Mouse (Mus musculus) neural tube, embryonic 12.5 days (tissue): ENCODE data around the gene Pcdh8. TPM values are rescaled to one million over a fixed set of nuclear protein-coding genes. Genes with fewer than 3 reads are reported as not detected.

Source experiments
- ATAC-seq: fragments of 200-750 bp; cut with Nextera tagmentation; 2 replicates; pipeline ENCODE4 v1.8.0; 2017; ENCODE audit warnings: low read depth, mild to moderate bottlenecking, moderate TSS enrichment, moderate library complexity; ENCODE audit not compliant: low FRiP score
- H3K27ac ChIP-seq: fragments of 300-500 bp; sonication (generic); 2 replicates; pipeline ENCODE4 v1.5.1; 2016
- H3K27me3 ChIP-seq: fragments of 300-500 bp; sonication (generic); replicated peaks from 2 replicates; pipeline ENCODE4 v1.6.1; 2016; ENCODE audit warnings: mild to moderate bottlenecking
- H3K36me3 ChIP-seq: fragments of 300-500 bp; sonication (generic); 2 replicates; pipeline ENCODE4 v1.6.1; 2016; ENCODE audit warnings: mild to moderate bottlenecking
- H3K4me1 ChIP-seq: fragments of 300-500 bp; sonication (generic); 2 replicates; pipeline ENCODE4 v1.6.1; 2016
- H3K4me2 ChIP-seq: fragments of 300-500 bp; sonication (generic); replicated peaks from 2 replicates; pipeline ENCODE4 v1.6.1; 2016; ENCODE audit warnings: mild to moderate bottlenecking
- H3K4me3 ChIP-seq: fragments of 300-500 bp; sonication (generic); 2 replicates; pipeline ENCODE4 v1.5.1; 2016
- H3K9ac ChIP-seq: fragments of 300-500 bp; sonication (generic); 2 replicates; pipeline ENCODE4 v1.6.1; 2016; ENCODE audit warnings: mild to moderate bottlenecking
- H3K9me3 ChIP-seq: fragments of 300-500 bp; sonication (generic); 2 replicates; pipeline ENCODE4 v1.6.1; 2016; ENCODE audit warnings: mild to moderate bottlenecking
- WGBS: fragments of 180-500 bp; shearing (Covaris S2); methylation state at CpG from one replicate; pipeline ENCODE4 v1.1.7; 2016; 5-methylcytosine and 5-hydroxymethylcytosine counted together
- polyA plus RNA-seq: library from polyadenylated mRNA; unstranded; fragments of >200 nt; fragmentation: Nextera tagmentation; extraction: Ambion mirVana; gene quantifications from 2 replicates; pipeline ENCODE4 v1.2.1, GENCODE M21; 2016

Gene Pcdh8
- polyA plus RNA-seq, 1 experiment from 2014 or later: 43.8 TPM

GRCm38 (mm10) chr14:79771802-79772511 is 845 bp upstream of the Pcdh8 start:
- Histone ChIP-seq H3K9me3 (no peaks in the 10 kb centered on the region), H3K4me3 (peak overlapping the region; percentile 57), H3K36me3 (no peaks in the 10 kb centered on the region), H3K4me1 (peaks cover 53% of the 10 kb centered on the region), H3K9ac (peak overlapping the region; percentile 47; the same call in 1 of the 2 replicates), H3K27ac (0 out of 2 replicates have a peak overlapping the region, but pooled peaks have one; percentile 28), H3K4me2 (peak overlapping the region; percentile 79), H3K27me3 (peaks cover 64% of the 10 kb centered on the region)
- WGBS: 1% methylated on average over 20 of the region's 20 CpGs
- peak; percentile 2; the same call in 1 of the 2 replicates for ATAC-seq

GRCm38 (mm10) chr14:79770306-79771093 is 612 bp downstream of the Pcdh8 start:
- peaks cover 65% of the 10 kb centered on the region for H3K27me3 ChIP-seq
- peak overlapping the region; percentile 79 for H3K4me2 ChIP-seq
- ATAC-seq: peak; percentile 33
- peak overlapping the region; percentile 73 for H3K9ac ChIP-seq
- WGBS: 3% methylated on average over 62 of the region's 62 CpGs
- H3K27ac ChIP-seq: peak overlapping the region; percentile 53; the same call in 1 of the 2 replicates
- H3K36me3 ChIP-seq: no peaks in the 10 kb centered on the region
- H3K4me1 ChIP-seq: peaks cover 53% of the 10 kb centered on the region
- H3K9me3 ChIP-seq: no peaks in the 10 kb centered on the region
- H3K4me3 ChIP-seq: peak overlapping the region; percentile 57

- 0 out of 2 replicates have a peak, but pooled peaks have one; percentile 5 for ATAC-seq
Observed at GRCm38 (mm10) chr14:79769618-79770017, 1.5 kb downstream of the Pcdh8 start.

GRCm38 (mm10) chr14:79768996-79769395 is 2.1 kb downstream of the Pcdh8 start:
- no peak for ATAC-seq

More at GRCm38 (mm10) chr14:79769618-79770017, 1.5 kb downstream of the Pcdh8 start:
- Histone ChIP-seq H3K9me3 (no peaks in the 10 kb centered on the region), H3K4me3 (peak overlapping the region; percentile 57), H3K36me3 (no peaks in the 10 kb centered on the region), H3K27me3 (peaks cover 61% of the 10 kb centered on the region), H3K4me2 (peak overlapping the region; percentile 79), H3K4me1 (peaks cover 53% of the 10 kb centered on the region), H3K9ac (peak overlapping the region; percentile 73), H3K27ac (no peak overlapping the region)
- under 1% methylated on average over 46 of the region's 46 CpGs for WGBS

GRCm38 (mm10) chr14:79768076-79768830 is 2.9 kb downstream of the Pcdh8 start:
- H3K27me3 ChIP-seq: peaks cover 60% of the 10 kb centered on the region
- WGBS: 2% methylated on average over 54 of the region's 59 CpGs
- peaks cover 45% of the 10 kb centered on the region for H3K4me1 ChIP-seq
- H3K9me3 ChIP-seq: no peaks in the 10 kb centered on the region
- no peaks in the 10 kb centered on the region for H3K36me3 ChIP-seq
- H3K4me3 ChIP-seq: peak overlapping the region; percentile 57
- H3K4me2 ChIP-seq: peak overlapping the region; percentile 79
- H3K27ac ChIP-seq: no peak overlapping the region
- peak overlapping the region; percentile 73 for H3K9ac ChIP-seq
- ATAC-seq: no peak

More at GRCm38 (mm10) chr14:79768996-79769395, 2.1 kb downstream of the Pcdh8 start:
- peak overlapping the region; percentile 73 for H3K9ac ChIP-seq
- H3K4me3 ChIP-seq: peak overlapping the region; percentile 57
- peaks cover 53% of the 10 kb centered on the region for H3K4me1 ChIP-seq
- peaks cover 65% of the 10 kb centered on the region for H3K27me3 ChIP-seq
- H3K4me2 ChIP-seq: peak overlapping the region; percentile 79
- no peak overlapping the region for H3K27ac ChIP-seq
- H3K9me3 ChIP-seq: no peaks in the 10 kb centered on the region
- 4% methylated on average over 30 of the region's 30 CpGs for WGBS
- H3K36me3 ChIP-seq: no peaks in the 10 kb centered on the region

GRCm38 (mm10) chr14:79767601-79768000 is 3.5 kb downstream of the Pcdh8 start:
- ATAC-seq: no peak
- H3K9me3 ChIP-seq: no peaks in the 10 kb centered on the region
- H3K27me3 ChIP-seq: peaks cover 54% of the 10 kb centered on the region
- no peak overlapping the region for H3K27ac ChIP-seq
- H3K9ac ChIP-seq: peak overlapping the region; percentile 73
- peak overlapping the region; percentile 79 for H3K4me2 ChIP-seq
- no peaks in the 10 kb centered on the region for H3K36me3 ChIP-seq
- under 1% methylated on average over 11 of the region's 11 CpGs for WGBS
- H3K4me1 ChIP-seq: peaks cover 39% of the 10 kb centered on the region
- H3K4me3 ChIP-seq: peak overlapping the region; percentile 57

- H3K4me1 ChIP-seq: peaks cover 20% of the 10 kb centered on the region
- no peaks in the 10 kb centered on the region for H3K36me3 ChIP-seq
- no peak for ATAC-seq
- H3K9ac ChIP-seq: no peak overlapping the region
- WGBS: 67% methylated on average over 6 of the region's 6 CpGs
- no peaks in the 10 kb centered on the region for H3K9me3 ChIP-seq
- no peak overlapping the region for H3K4me3 ChIP-seq
- H3K27me3 ChIP-seq: peaks cover 46% of the 10 kb centered on the region
- no peak overlapping the region for H3K27ac ChIP-seq
- no peak overlapping the region for H3K4me2 ChIP-seq
Observed at GRCm38 (mm10) chr14:79765196-79765765, 5.8 kb downstream of the Pcdh8 start.

GRCm38 (mm10) chr14:79754601-79755222 is 16.4 kb downstream of the Pcdh8 start:
- Histone ChIP-seq H3K9ac (no peak overlapping the region), H3K4me1 (peaks cover 6% of the 10 kb centered on the region; the same call in 1 of the 2 replicates), H3K27me3 (no peaks in the 10 kb centered on the region), H3K4me3 (no peak overlapping the region), H3K4me2 (no peak overlapping the region), H3K9me3 (no peaks in the 10 kb centered on the region), H3K27ac (no peak overlapping the region), H3K36me3 (no peaks in the 10 kb centered on the region)
- 41% methylated on average over 13 of the region's 13 CpGs for WGBS
- ATAC-seq: 0 out of 2 replicates have a peak, but pooled peaks have one; percentile 14

GRCm38 (mm10) chr14:79754157-79754556 is 17.0 kb downstream of the Pcdh8 start:
- Histone ChIP-seq H3K27me3 (no peaks in the 10 kb centered on the region), H3K4me3 (no peak overlapping the region), H3K9ac (no peak overlapping the region), H3K4me1 (peaks cover 6% of the 10 kb centered on the region; the same call in 1 of the 2 replicates), H3K4me2 (no peak overlapping the region), H3K27ac (no peak overlapping the region), H3K36me3 (no peaks in the 10 kb centered on the region), H3K9me3 (no peaks in the 10 kb centered on the region)
- WGBS: 30% methylated on average over 3 of the region's 3 CpGs
- ATAC-seq: no peak

GRCm38 (mm10) chr14:79753733-79754132 is 17.4 kb downstream of the Pcdh8 start:
- WGBS: 89% methylated on average over 7 of the region's 7 CpGs
- Histone ChIP-seq H3K36me3 (no peaks in the 10 kb centered on the region), H3K4me1 (peaks cover 6% of the 10 kb centered on the region; the same call in 1 of the 2 replicates), H3K27ac (no peak overlapping the region), H3K27me3 (no peaks in the 10 kb centered on the region), H3K4me3 (no peak overlapping the region), H3K4me2 (no peak overlapping the region), H3K9ac (no peak overlapping the region), H3K9me3 (no peaks in the 10 kb centered on the region)
- ATAC-seq: no peak

GRCm38 (mm10) chr14:79740515-79740914 is 30.6 kb downstream of the Pcdh8 start:
- no peak for ATAC-seq
- Histone ChIP-seq H3K27ac (no peak overlapping the region), H3K36me3 (no peaks in the 10 kb centered on the region), H3K4me3 (no peak overlapping the region), H3K9me3 (no peaks in the 10 kb centered on the region), H3K4me2 (no peak overlapping the region), H3K4me1 (0 out of 2 replicates have a peak, but pooled peaks cover 2% of the 10 kb centered on the region), H3K27me3 (no peaks in the 10 kb centered on the region), H3K9ac (no peak overlapping the region)
- WGBS: 61% methylated on average over 3 of the region's 3 CpGs
